Mouse (Mus musculus) testis, adult 2 months (tissue): Measurements from ENCODE around the gene Gm37240. TPM values are rescaled to one million over a fixed set of nuclear protein-coding genes. Genes with fewer than 3 reads are reported as not detected.

Source experiments
- H3K27ac ChIP-seq: fragments of 200-500 bp; 2 replicates; pipeline ENCODE4 v1.5.1; 2012; ENCODE audit warnings: low read depth, low read length; ENCODE audit not compliant: control insufficient read depth, insufficient read depth
- H3K27me3 ChIP-seq: fragments of 200-500 bp; 2 replicates; pipeline ENCODE4 v1.6.1; 2012; ENCODE audit warnings: mild to moderate bottlenecking, low read length, moderate library complexity; ENCODE audit not compliant: control insufficient read depth, insufficient read depth
- H3K36me3 ChIP-seq: fragments of 200-500 bp; 2 replicates; pipeline ENCODE4 v1.6.1; 2012; ENCODE audit warnings: mild to moderate bottlenecking, low read length; ENCODE audit not compliant: control insufficient read depth, insufficient read depth
- H3K4me1 ChIP-seq: fragments of 200-500 bp; 2 replicates; pipeline ENCODE4 v1.6.1; 2012; ENCODE audit warnings: low read length; ENCODE audit not compliant: control insufficient read depth, insufficient read depth
- H3K4me3 ChIP-seq: fragments of 200-500 bp; 2 replicates; pipeline ENCODE4 v1.5.1; 2012; ENCODE audit warnings: low read depth, mild to moderate bottlenecking, low read length, moderate library complexity, mixed read lengths; ENCODE audit not compliant: control insufficient read depth
- CTCF ChIP-seq: fragments of 200-500 bp; IDR thresholded peaks from 2 replicates; pipeline ENCODE4 v1.5.1; 2012; ENCODE audit warnings: low read depth, mild to moderate bottlenecking, inconsistent platforms, low read length, moderate library complexity; ENCODE audit not compliant: control insufficient read depth, insufficient read depth, insufficient replicate concordance
- POLR2A ChIP-seq: fragments of 200-500 bp; IDR thresholded peaks from 2 replicates; pipeline ENCODE4 v1.6.1; 2012; ENCODE audit warnings: low read depth, mild to moderate bottlenecking, inconsistent platforms, low read length, moderate library complexity; ENCODE audit not compliant: control insufficient read depth
- polyA plus RNA-seq: library from polyadenylated mRNA; depleted of rRNA; stranded (reverse); fragments of >200 nt; gene quantifications from 2 replicates; pipeline ENCODE4 v1.2.3, GENCODE M21; 2012

Gene Gm37240
- polyA plus RNA-seq, 1 experiment: not detected

- Histone ChIP-seq H3K27me3 (no peaks in the 10 kb centered on the region), H3K27ac (no peak overlapping the region), H3K4me1 (no peaks in the 10 kb centered on the region; the same call in 1 of the 2 replicates), H3K4me3 (no peak overlapping the region), H3K36me3 (no peaks in the 10 kb centered on the region)
- TF ChIP-seq POLR2A (no peak), CTCF (no peak)
Measured at GRCm38 (mm10) chr3:84645156-84646006, 1241.9 kb downstream of the Gm37240 start.

- TF ChIP-seq POLR2A: no peak
- Histone ChIP-seq H3K4me1 (no peaks in the 10 kb centered on the region; the same call in 1 of the 2 replicates), H3K4me3 (no peak overlapping the region), H3K27ac (no peak overlapping the region), H3K27me3 (no peaks in the 10 kb centered on the region), H3K36me3 (no peaks in the 10 kb centered on the region)
Measured at GRCm38 (mm10) chr3:84642942-84643341, 1244.4 kb downstream of the Gm37240 start.

GRCm38 (mm10) chr3:84641391-84641790, 1245.9 kb downstream of the Gm37240 start:
- TF ChIP-seq CTCF: no peak
- TF ChIP-seq POLR2A: no peak
- Histone ChIP-seq H3K4me3 (no peak overlapping the region), H3K27ac (no peak overlapping the region), H3K4me1 (no peaks in the 10 kb centered on the region), H3K36me3 (no peaks in the 10 kb centered on the region), H3K27me3 (no peaks in the 10 kb centered on the region)

- Histone ChIP-seq H3K27ac (no peak overlapping the region), H3K4me3 (no peak overlapping the region), H3K36me3 (no peaks in the 10 kb centered on the region), H3K4me1 (no peaks in the 10 kb centered on the region), H3K27me3 (no peaks in the 10 kb centered on the region)
- TF ChIP-seq CTCF: no peak
- no peak for TF ChIP-seq POLR2A
Measured at GRCm38 (mm10) chr3:84640536-84640935, 1246.8 kb downstream of the Gm37240 start.

GRCm38 (mm10) chr3:84639767-84640500, 1247.4 kb downstream of the Gm37240 start:
- no peaks in the 10 kb centered on the region for H3K27me3 ChIP-seq
- TF ChIP-seq POLR2A (no peak), CTCF (no peak)
- no peaks in the 10 kb centered on the region for H3K4me1 ChIP-seq
- H3K36me3 ChIP-seq: no peaks in the 10 kb centered on the region
- H3K4me3 ChIP-seq: no peak overlapping the region
- H3K27ac ChIP-seq: no peak overlapping the region

GRCm38 (mm10) chr3:84638858-84639257, 1248.5 kb downstream of the Gm37240 start:
- TF ChIP-seq CTCF (no peak), POLR2A (no peak)
- Histone ChIP-seq H3K27me3 (no peaks in the 10 kb centered on the region), H3K27ac (no peak overlapping the region), H3K36me3 (no peaks in the 10 kb centered on the region), H3K4me1 (no peaks in the 10 kb centered on the region), H3K4me3 (no peak overlapping the region)

GRCm38 (mm10) chr3:84637890-84638578, 1249.3 kb downstream of the Gm37240 start:
- Histone ChIP-seq H3K27me3 (no peaks in the 10 kb centered on the region), H3K4me1 (no peaks in the 10 kb centered on the region), H3K27ac (no peak overlapping the region), H3K36me3 (no peaks in the 10 kb centered on the region), H3K4me3 (no peak overlapping the region)
- no peak for TF ChIP-seq CTCF
- TF ChIP-seq POLR2A: no peak
